Mouse (Mus musculus): ENCODE results near the gene Rai1.

GRCm38 (mm10) chr11:60208201-60208600, 103.4 kb downstream of the Rai1 start:
- TF ChIP-seq CTCF (IDR thresholded peaks at IDR 0.05; ENCODE audit: borderline replicate concordance, control insufficient read depth, extremely low read depth, insufficient read depth, low read length, poor library complexity) (no peak), POLR2A (IDR thresholded peaks at IDR 0.05; ENCODE audit: control insufficient read depth, extremely low read depth, insufficient read depth, low read length, poor library complexity) (no peak)

Data from thymus, adult 2 months (tissue).